Mouse (Mus musculus): ENCODE measurements around the gene Gca.
"Not testable (repeated sequence)": the region's sequence is repeated elsewhere in the genome, so short reads cannot be mapped to it uniquely, and the experiment has no call there.

Gca gene

GRCm38 (mm10) chr2:62665536-62665935 lies 1.5 kb downstream of the Gca start:
- intact Hi-C loops (cut with DNase I), result no loop called here

GRCm38 (mm10) chr2:62669848-62670247 lies 5.8 kb downstream of the Gca start:
- intact Hi-C loops (cut with DNase I), result no loop called here

GRCm38 (mm10) chr2:62670301-62670700 lies 6.2 kb downstream of the Gca start:
- intact Hi-C loops (cut with DNase I), result no loop called here

- intact Hi-C loops (cut with DNase I), result no loop called here
Observed at GRCm38 (mm10) chr2:62670767-62671166, 6.7 kb downstream of the Gca start.

GRCm38 (mm10) chr2:62672788-62673187 lies 8.7 kb downstream of the Gca start:
- intact Hi-C loops (cut with DNase I), result no loop called here

GRCm38 (mm10) chr2:62681667-62682066 lies 17.6 kb downstream of the Gca start:
- intact Hi-C loops (cut with DNase I), result no loop called here

- intact Hi-C loops (cut with DNase I), result no loop called here
Observed at GRCm38 (mm10) chr2:62684989-62685595, 21.0 kb downstream of the Gca start.

- intact Hi-C loops (cut with DNase I), result no loop called here
Observed at GRCm38 (mm10) chr2:62685934-62686333, 21.8 kb downstream of the Gca start.

- intact Hi-C loops (cut with DNase I), result no loop called here
Observed at GRCm38 (mm10) chr2:62706313-62706712, 42.2 kb downstream of the Gca start.

GRCm38 (mm10) chr2:62709633-62710032 lies 45.5 kb downstream of the Gca start:
- intact Hi-C loops (cut with DNase I), result no loop called here

- intact Hi-C loops (cut with DNase I), result not testable (repeated sequence)
Observed at GRCm38 (mm10) chr2:62714362-62714761, 50.3 kb downstream of the Gca start.

- intact Hi-C loops (cut with DNase I), result no loop called here
Observed at GRCm38 (mm10) chr2:62715260-62715659, 51.2 kb downstream of the Gca start.

- intact Hi-C loops (cut with DNase I), result no loop called here
Observed at GRCm38 (mm10) chr2:62717270-62717669, 53.2 kb downstream of the Gca start.

- intact Hi-C loops (cut with DNase I), result no loop called here
Observed at GRCm38 (mm10) chr2:62718411-62718810, 54.3 kb downstream of the Gca start.

GRCm38 (mm10) chr2:62725946-62726345 lies 61.9 kb downstream of the Gca start:
- intact Hi-C loops (cut with DNase I), result no loop called here

GRCm38 (mm10) chr2:62727732-62728131 lies 63.6 kb downstream of the Gca start:
- intact Hi-C loops (cut with DNase I), result no loop called here

- intact Hi-C loops (cut with DNase I), result no loop called here
Observed at GRCm38 (mm10) chr2:62730671-62731070, 66.6 kb downstream of the Gca start.

- intact Hi-C loops (cut with DNase I), result no loop called here
Observed at GRCm38 (mm10) chr2:62743098-62743497, 79.0 kb downstream of the Gca start.

All from adrenal gland (tissue).